8 mouse cellular contexts compared by ENCODE assay signal in the genomic region with DNA sequence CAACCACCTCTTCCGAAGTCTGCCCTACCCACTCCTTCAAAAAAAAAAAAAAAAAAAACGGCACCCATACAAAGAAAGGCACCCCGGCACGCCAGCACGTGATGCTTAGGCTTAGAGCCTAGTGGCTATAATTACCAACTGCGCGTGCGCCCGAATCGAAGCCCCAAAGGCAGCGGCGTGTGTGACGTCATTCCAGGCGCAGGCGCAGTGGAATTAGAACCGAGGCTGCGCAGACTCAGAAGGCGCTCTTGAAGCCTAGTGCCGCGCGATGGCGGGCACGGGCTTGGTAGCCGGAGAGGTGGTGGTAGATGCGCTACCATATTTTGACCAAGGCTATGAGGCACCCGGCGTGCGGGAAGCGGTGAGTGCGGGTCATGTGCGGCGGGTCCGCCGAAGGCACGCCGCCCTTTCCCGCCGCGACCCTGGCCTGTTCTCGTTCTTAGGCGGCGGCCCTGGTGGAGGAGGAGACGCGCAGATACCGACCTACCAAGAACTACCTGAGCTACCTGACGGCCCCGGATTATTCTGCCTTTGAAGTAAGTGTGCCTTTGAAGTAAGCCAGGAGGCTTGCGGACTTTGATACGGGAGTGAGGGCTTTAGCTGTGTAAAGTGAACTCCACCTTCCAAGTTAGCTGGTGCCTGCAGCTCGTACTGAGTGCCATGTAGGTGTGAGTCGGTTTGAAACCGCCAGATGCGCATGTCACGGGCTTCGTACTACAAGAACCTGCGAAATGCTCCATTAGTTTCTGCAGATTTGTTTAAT. TPM values are rescaled to one million over a fixed set of nuclear protein-coding genes. Genes with fewer than 3 reads are reported as not detected.
DNase-seq lines count a peak whose midpoint lies in the region; ATAC-seq lines count a peak whose summit lies in the region.

A gene (plus strand): TSS at position 151 of the 763 bp plus-strand sequence.

- WGBS in intestine, embryonic 14.5 days, result under 1% methylated on average over 56 of the region's 56 CpGs

- H3K4me1 ChIP-seq in intestine, embryonic 14.5 days (replicated peaks; ENCODE audit: control insufficient read depth, insufficient read depth, low read length), result peaks cover 13% of the 10 kb centered on the region

- H3K4me3 ChIP-seq in intestine, embryonic 14.5 days (ENCODE audit: low read depth, low read length), result peak within 1 kb of the TSS; percentile 95

- ATAC-seq in intestine, embryonic 14.5 days (replicated peaks; ENCODE audit: low FRiP score, low TSS enrichment, low read depth), result peak; percentile 95

- H3K9me3 ChIP-seq in intestine, embryonic 14.5 days (ENCODE audit: control insufficient read depth, low read length), result no peaks in the 10 kb centered on the region

- H3K4me2 ChIP-seq in intestine, embryonic 14.5 days (ENCODE audit: low read length), result peak within 1 kb of the TSS; percentile 96

- no peaks in the 10 kb centered on the region for H3K27me3 ChIP-seq in intestine, embryonic 14.5 days (replicated peaks; ENCODE audit: control insufficient read depth, insufficient read depth, low read length)

- peaks cover 27% of the 10 kb centered on the region for H3K36me3 ChIP-seq in intestine, embryonic 14.5 days (ENCODE audit: control insufficient read depth, insufficient read depth, low read length)

- peak; percentile 98 to 99 for DNase-seq in adrenal gland, adult (ENCODE audit: inconsistent age in 2 of 2, low spot score in 1 of 2)
- peak; percentile 99 for DNase-seq in embryo, embryonic 10.5 days (ENCODE audit: low spot score)
- DNase-seq in gastrocnemius, postnatal 25 days, result peak; percentile 94
- DNase-seq in intestine, embryonic 14.5 days (ENCODE audit: low spot score), result peak; percentile 97
- peak; percentile 99 to 100 for DNase-seq in left cerebral cortex, postnatal 14 days (ENCODE audit: low spot score in 2 of 2)
- DNase-seq in mesoderm, embryonic 11.5 days (ENCODE audit: low read depth, low spot score), result peak; percentile 98
- peak; percentile 97 for DNase-seq in right cerebral cortex, postnatal 36 days (ENCODE audit: low spot score in 2 of 2)
- peak; percentile 95 for DNase-seq in yolk sac, embryonic 10.5 days (ENCODE audit: low spot score)

- peak within 1 kb of the TSS; percentile 77 for H3K27ac ChIP-seq in intestine, embryonic 14.5 days (ENCODE audit: low read depth)

- intact Hi-C loops in left cerebral cortex, postnatal 14 days (cut with DNase I), result loop anchor here (1.0 kb wide), 1 partner anchor 113 kb away; a partner anchor contains a TSS

- peak within 1 kb of the TSS; percentile 88 for H3K9ac ChIP-seq in intestine, embryonic 14.5 days (ENCODE audit: low read length)

RNA-seq across cellular contexts. Expression of the gene that starts here (rescaled TPM):
- total RNA-seq in gastrocnemius, postnatal 25 days (2021), result 10 to 100 TPM; 38.9 to 40.4 TPM
- 189 and 195 TPM in 2 replicates for polyA plus RNA-seq in intestine, embryonic 14.5 days (2014; fragmentation: Nextera tagmentation; extraction: Ambion mirVana)
- 10 to 100 TPM; 62.0 to 65.9 TPM for total RNA-seq in left cerebral cortex, postnatal 14 days (2021)

Comparison
In these comparisons a context has a peak if more than half of its experiments do, and no peak if none do; other contexts are left out.
1. Peak in every context shown above with its lines: DNase-seq, ATAC-seq, H3K4me3 ChIP-seq and H3K27ac ChIP-seq.